Mouse (Mus musculus): ENCODE data around the gene Tnfrsf9. TPM values are rescaled to one million over a fixed set of nuclear protein-coding genes. Genes with fewer than 3 reads are reported as not detected.

The Tnfrsf9 gene
- polyA plus RNA-seq, 1 experiment from 2014 or later: 0.16 TPM

- WGBS: 40% methylated on average over 1 of the region's 1 CpGs
- Histone ChIP-seq H3K4me3 (replicated peaks) (no peak overlapping the region), H3K9ac (replicated peaks) (no peak overlapping the region), H3K4me2 (replicated peaks) (no peak overlapping the region), H3K9me3 (no peaks in the 10 kb centered on the region), H3K27me3 (no peaks in the 10 kb centered on the region), H3K27ac (no peak overlapping the region), H3K36me3 (no peaks in the 10 kb centered on the region), H3K4me1 (replicated peaks) (no peaks in the 10 kb centered on the region)
- no peak for ATAC-seq
Measured at GRCm38 (mm10) chr4:150975145-150975544, 60.8 kb downstream of the Tnfrsf9 start.

GRCm38 (mm10) chr4:150978156-150978910 lies 64.0 kb downstream of the Tnfrsf9 start:
- 91% methylated on average over 21 of the region's 21 CpGs for WGBS
- Histone ChIP-seq H3K4me2 (replicated peaks) (no peak overlapping the region), H3K27me3 (no peaks in the 10 kb centered on the region), H3K27ac (no peak overlapping the region), H3K9me3 (no peaks in the 10 kb centered on the region), H3K36me3 (no peaks in the 10 kb centered on the region), H3K4me3 (replicated peaks) (no peak overlapping the region), H3K4me1 (replicated peaks) (no peaks in the 10 kb centered on the region), H3K9ac (replicated peaks) (no peak overlapping the region)
- no peak for ATAC-seq

DNA sequence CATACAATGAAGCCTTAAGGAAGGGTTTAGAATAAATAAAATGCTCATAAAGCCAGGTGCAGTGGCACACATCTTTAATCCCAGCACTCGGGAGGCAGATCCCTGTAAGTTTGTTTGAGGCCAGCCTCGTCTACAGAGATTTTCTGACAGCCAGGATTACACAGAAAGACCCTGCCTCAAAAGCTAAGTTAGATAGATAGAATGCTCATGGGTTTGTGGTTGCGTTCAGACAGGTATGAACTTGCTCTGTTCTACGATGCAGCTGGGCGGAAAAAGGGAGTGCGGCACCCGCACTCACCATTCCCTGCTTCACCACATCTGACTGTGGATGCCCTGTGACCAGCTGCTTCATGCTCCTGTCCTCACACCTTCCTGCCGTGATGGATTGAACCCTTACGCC lies 65.1 kb downstream of the Tnfrsf9 start:
- WGBS: 86% methylated on average over 9 of the region's 9 CpGs
- H3K27me3 ChIP-seq: no peaks in the 10 kb centered on the region
- no peak overlapping the region for H3K9ac ChIP-seq (replicated peaks)
- no peak overlapping the region for H3K27ac ChIP-seq
- H3K4me1 ChIP-seq (replicated peaks): no peaks in the 10 kb centered on the region
- ATAC-seq: no peak
- no peak overlapping the region for H3K4me3 ChIP-seq (replicated peaks)
- H3K9me3 ChIP-seq: no peaks in the 10 kb centered on the region
- no peaks in the 10 kb centered on the region for H3K36me3 ChIP-seq
- H3K4me2 ChIP-seq (replicated peaks): no peak overlapping the region

GRCm38 (mm10) chr4:150980153-150980552 lies 65.8 kb downstream of the Tnfrsf9 start:
- no peak for ATAC-seq
- H3K4me2 ChIP-seq (replicated peaks): no peak overlapping the region
- H3K9ac ChIP-seq (replicated peaks): no peak overlapping the region
- no peaks in the 10 kb centered on the region for H3K27me3 ChIP-seq
- no peak overlapping the region for H3K27ac ChIP-seq
- no peak overlapping the region for H3K4me3 ChIP-seq (replicated peaks)
- no peaks in the 10 kb centered on the region for H3K9me3 ChIP-seq
- WGBS: 96% methylated on average over 5 of the region's 5 CpGs
- no peaks in the 10 kb centered on the region for H3K4me1 ChIP-seq (replicated peaks)
- H3K36me3 ChIP-seq: no peaks in the 10 kb centered on the region

DNA sequence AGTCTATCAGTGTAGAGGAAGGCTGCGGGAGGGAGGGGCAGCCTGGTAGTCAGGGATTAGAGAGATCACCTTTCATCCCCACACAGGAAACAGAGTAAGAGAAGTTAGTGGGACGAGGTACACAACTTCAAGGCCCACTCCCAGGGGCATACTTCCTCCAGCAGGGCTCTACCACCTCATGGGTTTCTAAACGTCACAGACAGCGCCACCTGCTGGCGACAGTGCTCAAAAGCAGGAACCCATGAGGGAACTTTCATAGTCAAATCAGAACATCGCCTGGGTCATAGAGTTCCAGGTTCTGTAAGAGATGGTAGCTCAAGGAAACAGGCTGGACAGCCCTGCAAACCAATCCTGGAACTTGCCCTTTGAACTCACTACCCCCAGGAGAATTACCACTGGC lies 75.8 kb downstream of the Tnfrsf9 start:
- Histone ChIP-seq H3K9ac (replicated peaks) (no peak overlapping the region), H3K9me3 (no peaks in the 10 kb centered on the region), H3K27me3 (no peaks in the 10 kb centered on the region), H3K27ac (no peak overlapping the region), H3K4me3 (replicated peaks) (no peak overlapping the region), H3K36me3 (no peaks in the 10 kb centered on the region), H3K4me1 (replicated peaks) (no peaks in the 10 kb centered on the region), H3K4me2 (replicated peaks) (no peak overlapping the region)
- ATAC-seq: no peak
- 46% methylated on average over 6 of the region's 6 CpGs for WGBS

Other genes starting within 250 kb of the Tnfrsf9 start
- gene Errfi1, start 60.6 kb upstream of the Tnfrsf9 start, polyA plus RNA-seq (2015; fragmentation: Nextera tagmentation; extraction: Ambion mirVana): 18.7 and 20.1 TPM in 2 replicates
- gene Park7, start 125 bp upstream of the Tnfrsf9 start, polyA plus RNA-seq (2015; fragmentation: Nextera tagmentation; extraction: Ambion mirVana): 373 and 377 TPM in 2 replicates
- gene Uts2, start 82.5 kb downstream of the Tnfrsf9 start, polyA plus RNA-seq (2015; fragmentation: Nextera tagmentation; extraction: Ambion mirVana): not detected in 2 replicates
- 2.9 and 3.0 TPM in 2 replicates for gene Per3, start 130.1 kb downstream of the Tnfrsf9 start, polyA plus RNA-seq (2015; fragmentation: Nextera tagmentation; extraction: Ambion mirVana)
- gene Vamp3, start 143.4 kb downstream of the Tnfrsf9 start, polyA plus RNA-seq (2015; fragmentation: Nextera tagmentation; extraction: Ambion mirVana): 60.7 and 62.1 TPM in 2 replicates
- 0.22 TPM in 1 of 2 replicates, not detected in the other for gene Gm13090, start 175.0 kb downstream of the Tnfrsf9 start, polyA plus RNA-seq (2015; fragmentation: Nextera tagmentation; extraction: Ambion mirVana)